Mouse (Mus musculus) stomach, embryonic 14.5 days (tissue): ENCODE data around the gene Reep3. TPM values are rescaled to one million over a fixed set of nuclear protein-coding genes. Genes with fewer than 3 reads are reported as not detected.
"Not testable (repeated sequence)": the region's sequence is repeated elsewhere in the genome, so short reads cannot be mapped to it uniquely, and the experiment has no call there.

Experiments used
- ATAC-seq: fragments of 200-750 bp; cut with Nextera tagmentation; 2 replicates; pipeline ENCODE4 v1.8.0; 2017; ENCODE audit warnings: low read depth, moderate TSS enrichment; ENCODE audit not compliant: insufficient number of reproducible peaks, insufficient read depth, low FRiP score
- H3K27ac ChIP-seq: fragments of 300-500 bp; sonication (generic); 2 replicates; pipeline ENCODE4 v1.5.1; 2014; ENCODE audit warnings: mild to moderate bottlenecking, low read length, moderate library complexity, mixed read lengths
- H3K27me3 ChIP-seq: fragments of 300-500 bp; sonication (generic); 2 replicates; pipeline ENCODE4 v1.6.1; 2014; ENCODE audit warnings: low read length, control low read depth, mixed read lengths; ENCODE audit not compliant: control insufficient read depth, insufficient read depth
- H3K36me3 ChIP-seq: fragments of 300-500 bp; sonication (generic); 2 replicates; pipeline ENCODE4 v1.6.1; 2014; ENCODE audit warnings: mild to moderate bottlenecking, control low read depth, low read length, moderate library complexity, mixed read lengths; ENCODE audit not compliant: control insufficient read depth, insufficient read depth
- H3K4me1 ChIP-seq: fragments of 300-500 bp; sonication (generic); 2 replicates; pipeline ENCODE4 v1.6.1; 2014; ENCODE audit warnings: low read length, control low read depth, mixed read lengths; ENCODE audit not compliant: control insufficient read depth, insufficient read depth
- H3K4me2 ChIP-seq: fragments of 300-500 bp; sonication (generic); replicated peaks from 2 replicates; pipeline ENCODE4 v1.6.1; 2014; ENCODE audit warnings: low read depth, low read length, control low read depth
- H3K4me3 ChIP-seq: fragments of 300-500 bp; sonication (generic); 2 replicates; pipeline ENCODE4 v1.5.1; 2014; ENCODE audit warnings: low read depth, low read length, control low read depth
- H3K9ac ChIP-seq: fragments of 300-500 bp; sonication (generic); replicated peaks from 2 replicates; pipeline ENCODE4 v1.6.1; 2014; ENCODE audit warnings: low read depth, mild to moderate bottlenecking, control low read depth, low read length, moderate library complexity, mixed read lengths
- H3K9me3 ChIP-seq: fragments of 300-500 bp; sonication (generic); 2 replicates; pipeline ENCODE4 v1.6.1; 2016; ENCODE audit warnings: low read depth, low read length, control low read depth; ENCODE audit not compliant: control insufficient read depth
- WGBS: fragments of 180-500 bp; shearing (Covaris S2); extraction: QIAGEN DNeasy Blood & Tissue Kit; methylation state at CpG from one replicate; pipeline ENCODE4 v1.1.7; 2014; 5-methylcytosine and 5-hydroxymethylcytosine counted together
- polyA plus RNA-seq: library from polyadenylated mRNA; unstranded; fragments of >200 nt; fragmentation: Nextera tagmentation; extraction: Ambion mirVana; gene quantifications from 2 replicates; pipeline ENCODE4 v1.2.1, GENCODE M21; 2014

The Reep3 gene
- polyA plus RNA-seq, 1 experiment from 2014 or later, result 52.6 TPM

DNA sequence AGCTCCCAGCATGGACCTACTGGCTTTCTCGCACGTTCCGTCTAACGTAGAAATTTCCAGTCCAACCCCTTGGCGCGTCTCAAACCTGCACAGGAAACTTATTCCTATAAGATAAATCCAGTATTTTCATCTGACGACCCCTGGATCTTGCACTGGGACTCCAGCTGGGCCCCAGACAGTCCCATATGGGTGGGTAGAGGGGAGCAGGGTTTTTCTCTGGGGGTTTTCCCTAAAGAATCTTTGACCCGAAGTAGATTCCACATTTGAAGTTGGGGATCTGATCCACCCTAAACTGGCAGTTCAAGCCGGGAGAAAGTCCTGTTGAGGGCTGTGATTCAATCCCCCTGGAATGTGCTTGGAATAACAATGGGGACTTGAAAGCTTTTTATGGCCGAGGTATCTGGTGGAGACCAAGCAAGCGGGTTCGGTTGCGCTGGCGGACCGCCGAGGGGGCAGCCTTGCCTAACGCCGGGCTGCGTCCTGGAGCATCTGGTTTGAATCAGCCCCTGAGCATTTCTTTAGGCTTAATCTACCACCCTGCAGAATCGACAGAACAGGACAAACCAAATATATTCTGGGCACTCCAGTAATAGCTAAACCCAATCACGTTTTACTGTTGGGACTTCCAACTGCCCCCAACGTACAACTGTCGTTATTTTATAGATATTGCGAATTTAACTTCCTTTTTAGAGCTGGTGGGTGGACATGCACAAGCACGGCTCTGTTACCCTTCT is 93.6 kb downstream of the Reep3 start:
- Histone ChIP-seq H3K9me3 (no peaks in the 10 kb centered on the region), H3K9ac (0 out of 2 replicates have a peak overlapping the region, but pooled peaks have one; percentile 6), H3K27ac (peak overlapping the region; percentile 97), H3K36me3 (no peaks in the 10 kb centered on the region), H3K4me3 (peak overlapping the region; percentile 29), H3K4me1 (peaks cover 21% of the 10 kb centered on the region), H3K27me3 (no peaks in the 10 kb centered on the region), H3K4me2 (peak overlapping the region; percentile 50)
- WGBS, result under 1% methylated on average over 25 of the region's 25 CpGs
- ATAC-seq, result peak; percentile 39; the same call in 1 of the 2 replicates

DNA sequence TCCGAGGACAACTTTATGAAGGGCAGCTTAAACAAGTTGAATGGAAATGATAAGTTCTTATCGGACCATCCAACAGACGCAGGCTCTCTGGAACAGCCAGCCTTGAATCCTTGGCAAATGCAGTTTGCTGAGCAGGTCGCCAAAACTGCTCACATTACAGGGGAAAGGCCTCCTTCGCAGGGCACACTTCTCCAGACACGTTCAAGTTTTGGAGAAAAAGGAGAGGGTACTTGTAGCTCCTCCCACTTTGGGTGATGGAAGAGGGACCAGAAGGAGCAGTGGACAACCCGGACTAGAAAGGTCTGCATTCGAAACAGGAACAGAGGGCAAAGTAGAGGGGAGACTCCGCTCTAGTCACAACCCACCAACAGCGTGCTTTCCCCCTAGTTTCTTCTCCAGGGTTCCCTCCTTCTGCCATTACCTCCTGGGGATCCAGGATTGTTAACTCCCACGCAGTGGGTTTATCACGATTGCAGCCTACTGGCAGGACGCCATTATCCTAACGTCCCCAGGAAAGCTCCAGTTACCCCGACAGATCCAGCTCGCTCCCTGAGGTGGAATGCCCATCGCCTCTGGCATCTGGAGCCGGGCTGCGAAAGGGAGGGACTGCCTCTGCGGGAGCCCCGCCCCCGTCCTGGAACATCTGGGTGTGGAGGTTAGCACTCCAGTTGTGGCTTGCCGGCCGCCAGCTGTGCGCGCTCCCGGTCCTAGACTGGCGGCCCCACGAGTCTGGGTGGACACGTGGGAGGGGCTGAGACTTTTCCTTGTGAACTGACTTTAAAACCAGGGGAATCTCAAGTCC is 94.3 kb downstream of the Reep3 start:
- ATAC-seq, result peak; percentile 78
- Histone ChIP-seq H3K36me3 (no peaks in the 10 kb centered on the region), H3K27ac (peak overlapping the region; percentile 97), H3K4me3 (peak overlapping the region; percentile 29), H3K27me3 (no peaks in the 10 kb centered on the region), H3K9ac (peak overlapping the region; percentile 15; the same call in 1 of the 2 replicates), H3K4me1 (peaks cover 21% of the 10 kb centered on the region), H3K9me3 (no peaks in the 10 kb centered on the region), H3K4me2 (peak overlapping the region; percentile 50)
- 12% methylated on average over 30 of the region's 30 CpGs for WGBS

DNA sequence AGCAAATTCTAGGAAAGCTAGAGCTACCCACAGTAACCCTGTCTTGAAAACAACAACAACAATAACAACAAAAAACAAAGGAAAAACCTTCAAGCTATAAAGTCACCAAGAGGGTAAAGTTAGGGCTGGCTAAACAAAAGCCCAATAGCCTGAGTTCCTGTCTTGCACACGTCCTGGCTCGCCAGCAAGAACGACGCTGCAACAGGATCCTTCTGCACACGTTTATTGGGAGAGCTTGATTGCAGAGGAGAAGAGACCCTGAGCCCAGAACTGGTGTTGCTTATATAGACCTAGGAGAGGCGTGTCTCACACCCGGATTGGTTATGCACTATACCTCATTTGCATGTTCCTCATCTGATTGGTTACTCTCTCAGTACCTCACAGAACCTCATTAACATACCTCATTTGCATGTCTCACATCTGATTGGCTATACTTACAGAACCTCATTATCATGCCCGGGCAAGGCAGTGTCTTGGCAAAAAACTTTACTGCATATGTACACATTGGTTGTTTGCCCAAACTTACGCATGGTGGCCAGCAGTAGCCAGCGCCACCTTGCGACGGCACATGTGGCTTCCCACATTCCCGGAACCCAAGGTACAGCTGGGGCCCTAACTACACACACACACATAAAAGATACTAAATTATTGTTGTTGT is 95.7 kb downstream of the Reep3 start:
- not testable (repeated sequence) for ATAC-seq, H3K9me3 ChIP-seq, H3K27me3 ChIP-seq, H3K4me3 ChIP-seq, H3K4me2 ChIP-seq, H3K27ac ChIP-seq, H3K9ac ChIP-seq, H3K36me3 ChIP-seq
- peaks cover 21% of the 10 kb centered on the region for H3K4me1 ChIP-seq
- WGBS, result 91% methylated on average over 13 of the region's 13 CpGs

DNA sequence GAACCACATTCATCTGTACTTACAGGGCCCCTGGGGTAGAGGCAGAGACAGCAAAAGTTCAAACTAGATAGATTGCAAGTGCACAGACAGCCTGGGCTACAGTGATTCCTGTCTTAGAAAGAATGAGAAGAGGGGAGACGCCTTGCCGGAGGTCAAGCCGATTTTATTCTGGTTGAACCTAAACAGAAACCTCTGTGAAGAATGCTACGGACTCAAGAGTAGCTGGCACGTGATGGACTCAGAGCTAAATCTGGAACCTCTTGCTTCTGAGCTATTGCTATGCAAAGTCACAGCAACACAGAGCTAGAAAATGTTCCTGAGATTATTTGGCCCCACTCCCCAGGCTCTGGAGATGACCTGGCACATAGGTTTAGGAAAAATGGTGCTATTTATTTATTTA is 96.6 kb downstream of the Reep3 start:
- Histone ChIP-seq H3K9ac (no peak overlapping the region), H3K27me3 (no peaks in the 10 kb centered on the region), H3K4me1 (peaks cover 22% of the 10 kb centered on the region), H3K4me3 (no peak overlapping the region), H3K27ac (no peak overlapping the region), H3K4me2 (no peak overlapping the region), H3K9me3 (no peaks in the 10 kb centered on the region), H3K36me3 (no peaks in the 10 kb centered on the region)
- WGBS, result 77% methylated on average over 5 of the region's 5 CpGs
- ATAC-seq, result no peak

DNA sequence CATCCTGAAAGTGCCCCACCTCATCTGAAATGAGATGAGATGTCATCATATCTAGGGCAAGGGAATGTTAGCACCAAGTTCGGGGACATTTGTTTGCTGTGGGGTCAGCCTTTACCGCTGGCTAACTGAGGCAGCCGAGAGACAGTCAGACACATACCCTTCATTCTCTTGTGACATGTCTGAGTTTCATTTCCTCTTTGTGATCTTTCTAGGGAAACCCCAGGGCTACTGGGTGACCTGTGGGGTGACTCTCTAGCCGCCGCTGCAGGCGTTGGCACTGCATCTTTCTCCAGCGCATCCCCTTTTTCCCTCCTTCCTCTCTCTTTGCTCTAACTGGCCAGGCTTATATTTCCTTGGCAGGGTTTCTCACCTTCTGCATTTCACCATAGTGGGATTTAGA is 98.0 kb downstream of the Reep3 start:
- no peaks in the 10 kb centered on the region for H3K27me3 ChIP-seq
- WGBS, result 93% methylated on average over 7 of the region's 7 CpGs
- H3K4me1 ChIP-seq, result peaks cover 24% of the 10 kb centered on the region
- H3K9me3 ChIP-seq, result no peaks in the 10 kb centered on the region
- ATAC-seq, result no peak
- H3K4me3 ChIP-seq, result no peak overlapping the region
- H3K4me2 ChIP-seq, result no peak overlapping the region
- H3K9ac ChIP-seq, result no peak overlapping the region
- H3K27ac ChIP-seq, result no peak overlapping the region
- no peaks in the 10 kb centered on the region for H3K36me3 ChIP-seq

DNA sequence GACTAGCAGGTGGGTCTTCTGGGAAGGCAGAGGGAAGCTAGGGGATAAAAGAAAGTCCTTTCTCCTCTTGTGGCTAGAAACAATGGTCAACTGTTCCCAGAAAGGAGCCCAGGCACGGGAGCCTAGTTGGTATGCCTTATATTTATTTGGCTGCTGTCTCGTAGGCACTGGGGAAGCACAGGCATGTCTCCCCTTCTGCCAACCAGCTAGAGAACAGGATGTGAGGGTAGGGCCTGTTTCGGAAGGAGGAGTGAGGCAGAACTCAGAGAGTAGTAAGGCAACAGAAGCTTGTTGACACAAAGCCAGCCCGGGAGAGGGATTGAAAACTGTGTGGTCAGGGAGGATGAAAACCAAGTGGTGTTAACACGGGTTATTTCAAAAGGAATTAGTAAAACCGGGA is 101.6 kb downstream of the Reep3 start:
- Histone ChIP-seq H3K4me1 (peaks cover 10% of the 10 kb centered on the region), H3K9ac (no peak overlapping the region), H3K27ac (peak overlapping the region; percentile 41; the same call in 1 of the 2 replicates), H3K4me3 (no peak overlapping the region), H3K36me3 (no peaks in the 10 kb centered on the region), H3K9me3 (no peaks in the 10 kb centered on the region; the same call in 1 of the 2 replicates), H3K4me2 (no peak overlapping the region), H3K27me3 (no peaks in the 10 kb centered on the region)
- ATAC-seq, result no peak
- 63% methylated on average over 6 of the region's 6 CpGs for WGBS

DNA sequence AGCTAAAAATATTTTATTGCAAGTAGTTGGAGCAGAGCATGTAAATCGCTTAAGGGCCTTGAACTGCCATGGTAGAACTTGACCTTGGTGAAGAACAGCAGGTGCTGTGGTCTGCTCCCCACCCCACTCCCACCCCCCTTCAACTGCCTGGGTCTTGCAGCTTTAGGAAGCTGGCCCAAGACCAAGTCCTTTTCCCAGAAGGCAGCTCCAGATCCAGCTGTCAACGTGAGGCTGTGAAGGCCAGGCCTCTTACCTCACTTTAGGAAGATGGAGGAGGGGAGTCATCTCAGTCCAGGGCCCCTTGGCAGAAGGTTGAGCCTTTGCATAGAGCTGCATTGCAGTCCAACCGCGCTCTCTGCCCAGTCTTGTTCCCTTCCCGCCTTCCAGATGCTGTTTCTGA is 102.3 kb downstream of the Reep3 start:
- H3K4me2 ChIP-seq, result no peak overlapping the region
- peak; percentile 58; the same call in 1 of the 2 replicates for ATAC-seq

DNA sequence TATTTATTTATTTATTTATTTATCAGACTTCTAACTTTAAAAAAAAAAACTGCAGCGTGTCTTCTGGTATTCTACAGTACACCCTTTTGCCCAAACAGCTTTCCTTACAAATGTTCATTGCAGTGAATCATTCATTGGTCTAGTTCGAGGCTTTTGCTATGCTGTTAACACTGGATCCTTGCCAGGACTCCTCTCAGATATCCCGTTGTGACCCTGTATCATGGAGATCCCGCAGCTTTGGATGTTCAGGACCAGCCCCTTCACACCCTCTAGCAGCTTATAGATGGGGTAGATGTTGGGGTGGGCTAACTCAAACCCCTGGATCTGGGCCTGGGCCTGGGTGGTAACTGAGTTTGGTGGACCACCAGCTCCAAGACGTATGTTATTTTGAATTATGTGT is 104.2 kb downstream of the Reep3 start:
- no peaks in the 10 kb centered on the region for H3K27me3 ChIP-seq
- H3K9ac ChIP-seq, result no peak overlapping the region
- no peaks in the 10 kb centered on the region for H3K36me3 ChIP-seq
- 53% methylated on average over 5 of the region's 5 CpGs for WGBS
- no peak overlapping the region for H3K4me2 ChIP-seq
- peaks cover 10% of the 10 kb centered on the region for H3K4me1 ChIP-seq
- H3K4me3 ChIP-seq, result no peak overlapping the region
- H3K27ac ChIP-seq, result no peak overlapping the region
- no peaks in the 10 kb centered on the region; the same call in 1 of the 2 replicates for H3K9me3 ChIP-seq
- ATAC-seq, result no peak

More for the DNA sequence above, 102.3 kb downstream of the Reep3 start:
- H3K36me3 ChIP-seq, result no peaks in the 10 kb centered on the region
- H3K9ac ChIP-seq, result no peak overlapping the region
- no peak overlapping the region for H3K4me3 ChIP-seq
- peaks cover 10% of the 10 kb centered on the region for H3K4me1 ChIP-seq
- peak overlapping the region; percentile 41; the same call in 1 of the 2 replicates for H3K27ac ChIP-seq
- H3K27me3 ChIP-seq, result no peaks in the 10 kb centered on the region
- no peaks in the 10 kb centered on the region; the same call in 1 of the 2 replicates for H3K9me3 ChIP-seq
- 47% methylated on average over 5 of the region's 5 CpGs for WGBS
